Mouse (Mus musculus): Measurements from ENCODE around the gene Snta1. TPM values are rescaled to one million over a fixed set of nuclear protein-coding genes. Genes with fewer than 3 reads are reported as not detected.

The Snta1 gene
- total RNA-seq, 2 experiments from 2014 or later = 30.7 to 35.7 TPM

DNA sequence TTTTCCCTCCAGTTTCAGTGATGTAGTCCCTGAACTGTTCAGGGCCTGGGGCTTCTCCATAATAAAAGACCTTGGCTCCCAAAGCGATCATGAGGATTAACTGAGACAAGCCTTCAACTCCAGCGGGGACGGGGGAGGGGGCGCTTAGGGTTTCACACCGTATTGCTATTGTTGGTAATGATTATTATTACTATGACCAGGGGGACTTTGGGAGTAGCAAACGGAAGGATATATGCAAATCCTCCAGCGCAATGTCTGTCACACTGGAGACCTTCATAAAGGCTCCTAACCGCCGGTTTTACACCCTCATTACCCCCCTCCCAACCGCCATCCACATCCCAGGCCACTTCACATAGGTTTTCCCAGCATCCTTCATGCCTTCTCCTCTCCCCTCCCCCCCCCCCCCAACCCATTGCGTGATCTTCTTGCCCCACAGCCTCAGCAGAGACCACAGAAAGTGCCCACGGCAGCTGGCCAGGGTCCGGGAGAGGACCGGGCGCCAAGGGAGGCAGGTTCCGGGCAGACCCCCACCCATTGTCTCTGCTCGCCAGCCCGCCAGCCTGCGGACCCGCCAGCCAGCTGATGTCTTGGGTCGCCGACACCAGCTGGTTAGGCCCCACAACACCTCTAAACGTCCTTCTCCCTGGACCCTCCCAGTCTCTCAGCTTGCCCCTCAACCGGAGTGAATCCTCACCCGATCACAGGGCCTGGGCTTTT, 18.4 kb upstream of the Snta1 start:
- intact Hi-C loops (cut with DNase I) = no loop called here
- no peak for DNase-seq (ENCODE audit: low spot score in 2 of 2)

- DNase-seq (ENCODE audit: low spot score in 2 of 2) = no peak
- intact Hi-C loops (cut with DNase I) = no loop called here
Observed at GRCm38 (mm10) chr2:154425522-154425921, 17.6 kb upstream of the Snta1 start.

GRCm38 (mm10) chr2:154423548-154423947, 15.6 kb upstream of the Snta1 start:
- no peak for DNase-seq (ENCODE audit: low spot score in 2 of 2)
- intact Hi-C loops (cut with DNase I) = no loop called here

DNA sequence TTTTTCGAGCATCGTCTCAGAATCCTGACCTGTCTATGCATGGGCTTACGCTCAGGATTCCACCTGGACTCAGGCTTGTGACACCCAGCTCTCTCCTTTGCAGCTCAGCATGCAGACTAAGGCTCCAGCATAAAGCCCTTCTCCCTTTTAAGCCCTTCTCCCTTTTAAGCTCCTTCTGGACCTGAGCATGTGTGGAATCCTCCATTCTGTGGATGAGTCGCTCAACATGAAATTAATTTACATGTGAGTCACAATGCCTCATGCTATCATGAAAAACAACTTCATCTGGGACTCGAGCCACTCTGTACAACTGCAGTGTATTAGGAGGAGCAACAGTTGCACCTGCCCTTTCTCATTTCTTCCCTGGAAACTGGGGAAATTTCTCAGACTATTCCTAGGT, 14.3 kb upstream of the Snta1 start:
- intact Hi-C loops (cut with DNase I) = no loop called here
- no peak for DNase-seq (ENCODE audit: low spot score in 2 of 2)

GRCm38 (mm10) chr2:154420942-154421731, 13.2 kb upstream of the Snta1 start:
- DNase-seq (ENCODE audit: low spot score in 2 of 2) = no peak
- intact Hi-C loops (cut with DNase I) = no loop called here

GRCm38 (mm10) chr2:154419631-154420515, 12.0 kb upstream of the Snta1 start:
- intact Hi-C loops (cut with DNase I) = loop anchor here (10.0 kb wide), 1 partner anchor 525 kb away; no protein-coding TSS in a partner anchor
- no peak for DNase-seq (ENCODE audit: low spot score in 2 of 2)

DNA sequence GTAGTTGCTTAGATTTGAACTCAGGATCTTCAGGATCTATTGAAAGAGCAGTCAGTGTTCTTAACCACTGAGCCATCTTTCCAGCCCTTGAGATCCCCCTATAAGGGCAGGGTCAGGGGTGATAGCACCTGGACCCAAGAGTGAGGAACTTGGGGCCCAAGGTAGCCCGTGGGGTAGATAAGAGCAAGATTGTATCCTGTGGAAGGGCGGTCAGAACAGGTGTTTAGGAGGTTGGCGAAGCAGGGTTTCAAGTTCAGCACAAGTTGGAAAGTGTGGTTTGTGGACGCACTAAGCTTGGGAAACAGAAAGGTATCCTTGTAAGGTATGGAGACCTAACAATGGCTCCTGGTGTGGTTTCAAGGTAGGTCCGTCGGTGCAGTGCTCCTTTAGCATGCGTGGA, 10.1 kb upstream of the Snta1 start:
- no peak for DNase-seq (ENCODE audit: low spot score in 2 of 2)
- intact Hi-C loops (cut with DNase I) = loop anchor here (10.0 kb wide), 1 partner anchor 527 kb away; no protein-coding TSS in a partner anchor

DNA sequence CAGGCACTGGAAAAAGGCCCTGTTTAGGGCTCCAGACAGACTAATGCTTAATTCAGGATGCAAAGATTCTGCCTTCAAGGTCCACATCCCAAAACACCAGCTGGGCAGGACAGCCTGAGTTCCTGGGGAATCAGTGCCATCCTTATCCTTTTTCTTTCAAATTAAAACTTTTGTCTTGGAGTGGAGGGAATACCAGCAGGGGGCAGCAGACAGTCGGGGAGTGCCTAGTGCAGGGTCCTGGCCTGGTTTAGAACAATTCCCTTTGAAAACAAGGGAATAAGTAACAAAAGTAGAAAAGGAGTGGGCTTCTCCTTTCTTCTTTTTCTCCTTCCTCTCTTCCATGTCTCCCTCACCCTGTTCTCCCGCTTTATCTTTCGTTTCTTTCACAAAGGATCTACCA, 9.2 kb upstream of the Snta1 start:
- DNase-seq (ENCODE audit: low spot score in 2 of 2) = peak; percentile 56 to 76
- intact Hi-C loops (cut with DNase I) = loop anchor here (1.0 to 10.0 kb wide), 4 partner anchors 122 to 528 kb away; partner anchors contain the start of genes 4930519P11Rik and Zfp341

- intact Hi-C loops (cut with DNase I) = loop anchor here (10.0 kb wide), 1 partner anchor 533 kb away; no protein-coding TSS in a partner anchor
- peak; percentile 56 to 79 for DNase-seq (ENCODE audit: low spot score in 2 of 2)
Observed at GRCm38 (mm10) chr2:154412018-154412666, 4.2 kb upstream of the Snta1 start.

DNA sequence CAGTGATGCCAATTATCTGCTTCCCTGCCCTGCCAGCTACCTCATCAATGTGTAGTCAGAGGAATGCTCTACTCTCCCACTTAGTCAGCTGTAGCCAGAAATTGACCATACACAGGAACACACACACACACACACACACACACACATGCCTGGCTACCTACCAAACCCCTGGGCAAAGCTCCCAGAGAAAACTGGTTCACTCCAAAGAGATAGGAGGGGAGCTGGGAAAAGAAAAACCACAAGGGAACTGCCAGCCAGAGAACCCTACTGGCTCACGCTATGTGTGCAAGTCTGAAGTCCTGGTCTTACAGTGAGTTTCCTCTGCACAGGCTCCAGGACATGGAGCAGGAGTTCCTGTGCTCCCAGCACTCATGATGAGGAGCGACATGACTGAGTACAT, 2.5 kb upstream of the Snta1 start:
- intact Hi-C loops (cut with DNase I) = loop anchor here (10.0 kb wide), 1 partner anchor 534 kb away; no protein-coding TSS in a partner anchor

GRCm38 (mm10) chr2:154407063-154407642, 746 bp downstream of the Snta1 start:
- DNase-seq (ENCODE audit: low spot score in 2 of 2) = no peak
- intact Hi-C loops (cut with DNase I) = no loop called here

More for the DNA sequence above, 2.5 kb upstream of the Snta1 start:
- DNase-seq (ENCODE audit: low spot score in 2 of 2) = peak; percentile 46 to 87

GRCm38 (mm10) chr2:154405447-154405994, 2.4 kb downstream of the Snta1 start:
- no peak for DNase-seq (ENCODE audit: low spot score in 2 of 2)
- intact Hi-C loops (cut with DNase I) = no loop called here

GRCm38 (mm10) chr2:154402811-154403210, 5.1 kb downstream of the Snta1 start:
- intact Hi-C loops (cut with DNase I) = no loop called here
- DNase-seq (ENCODE audit: low spot score in 2 of 2) = no peak

- intact Hi-C loops (cut with DNase I) = no loop called here
- no peak for DNase-seq (ENCODE audit: low spot score in 2 of 2)
Observed at GRCm38 (mm10) chr2:154401976-154402375, 5.9 kb downstream of the Snta1 start.

DNA sequence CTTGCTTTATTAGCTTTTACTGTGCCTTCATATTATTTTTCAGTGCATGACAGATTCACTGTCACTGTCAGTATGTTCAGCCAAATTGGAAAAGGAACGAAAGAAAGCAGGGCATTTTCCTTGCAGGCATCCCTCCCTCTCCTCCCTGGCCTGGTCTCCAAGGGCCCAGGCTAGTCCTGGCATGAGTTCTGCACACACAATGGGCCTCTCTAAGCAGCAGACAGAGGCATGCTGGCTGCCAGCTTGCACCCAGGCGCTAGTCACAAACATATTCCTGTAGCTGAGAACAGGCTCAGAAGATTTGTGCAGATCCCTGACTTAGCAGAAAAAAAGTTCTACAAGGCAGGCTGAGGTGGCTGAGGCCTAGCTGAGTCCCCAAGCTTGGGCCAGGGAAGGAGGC, 8.6 kb downstream of the Snta1 start:
- intact Hi-C loops (cut with DNase I) = no loop called here
- DNase-seq (ENCODE audit: low spot score in 2 of 2) = peak in 1 of 2 experiments; percentile 49

DNA sequence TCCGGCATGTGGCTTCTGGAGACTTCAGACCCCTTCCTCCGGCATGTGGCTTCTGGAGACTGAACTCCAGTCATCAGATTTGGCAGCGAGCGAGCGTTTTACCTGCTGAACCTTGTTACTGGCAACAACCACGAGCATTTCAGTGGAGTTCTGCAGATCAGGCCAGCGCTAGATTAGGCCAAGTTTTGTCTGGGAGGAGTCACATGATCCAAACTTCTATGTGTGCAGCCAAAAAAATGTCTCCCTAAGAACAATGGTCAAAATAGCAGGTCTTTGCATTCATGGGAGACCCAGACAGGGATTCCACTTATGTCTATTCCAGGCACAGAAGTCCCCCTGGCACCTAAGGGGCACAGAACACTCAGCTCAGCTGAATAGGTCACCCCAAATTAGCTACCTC, 9.6 kb downstream of the Snta1 start:
- no peak for DNase-seq (ENCODE audit: low spot score in 2 of 2)
- intact Hi-C loops (cut with DNase I) = no loop called here

DNA sequence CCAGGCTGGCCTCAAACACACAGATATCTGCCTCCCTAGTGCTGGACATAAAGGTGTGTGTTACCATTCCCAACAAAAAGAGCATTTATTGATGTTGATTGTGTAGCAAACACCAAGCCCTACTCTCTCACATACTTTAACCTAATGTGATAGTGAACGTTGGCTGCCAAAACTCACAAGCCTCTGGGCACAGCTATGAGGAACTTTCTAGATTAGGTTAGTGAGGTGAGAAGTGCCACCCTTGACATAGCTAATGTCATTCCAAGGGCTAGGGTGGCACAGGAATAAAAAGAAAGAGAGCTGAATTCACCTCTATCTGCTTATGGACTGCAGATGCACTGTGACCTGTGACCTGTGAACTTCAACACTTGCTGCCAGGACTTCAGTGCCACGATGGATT, 11.4 kb downstream of the Snta1 start:
- DNase-seq (ENCODE audit: low spot score in 2 of 2) = no peak
- intact Hi-C loops (cut with DNase I) = no loop called here

DNA sequence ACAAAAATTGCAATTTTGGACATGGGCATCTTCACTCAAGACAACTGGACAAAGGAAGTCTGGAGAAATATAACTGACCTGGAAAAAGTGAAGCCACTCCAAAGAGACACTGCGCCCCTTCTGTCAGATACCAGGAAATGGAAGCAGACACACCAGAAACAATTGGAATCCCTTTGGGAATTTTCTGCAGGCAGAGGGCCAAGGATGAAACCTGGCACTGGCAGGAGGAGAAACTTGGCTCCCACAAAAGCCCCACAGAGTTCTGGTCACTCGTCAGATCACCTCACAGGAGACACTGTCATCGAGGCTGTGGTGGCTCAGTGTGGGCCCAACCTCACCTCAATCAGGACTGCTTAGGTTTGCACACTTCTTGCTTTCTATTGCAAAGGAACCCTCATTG, 13.3 kb downstream of the Snta1 start:
- no peak for DNase-seq (ENCODE audit: low spot score in 2 of 2)
- intact Hi-C loops (cut with DNase I) = no loop called here
